Mouse (Mus musculus): Measurements from ENCODE around the gene Wfdc15a. TPM values are rescaled to one million over a fixed set of nuclear protein-coding genes. Genes with fewer than 3 reads are reported as not detected.

Wfdc15a gene
- total RNA-seq, 2 experiments from 2014 or later = not detected

Other genes with a start within 250 kb of the Wfdc15a start
- gene Ywhab, start 205.2 kb downstream of the Wfdc15a start, total RNA-seq (2021) = 10 to 100 TPM; 34.7 to 37.9 TPM
- gene Pabpc1l, start 174.7 kb downstream of the Wfdc15a start, total RNA-seq (2021) = under 1 TPM in 1 of 2 experiments, not detected in 1; 0.54 TPM
- 1 to 10 TPM; 6.1 to 9.8 TPM for gene Stk4, start 129.8 kb downstream of the Wfdc15a start, total RNA-seq (2021)
- gene Tomm34, start 129.0 kb downstream of the Wfdc15a start, total RNA-seq (2021) = 10 to 100 TPM; 10.4 to 11.4 TPM
- under 1 TPM; 0.46 to 0.67 TPM for gene Kcns1, start 29.0 kb downstream of the Wfdc15a start, total RNA-seq (2021)
- gene Wfdc5, start 17.4 kb downstream of the Wfdc15a start, total RNA-seq (2021) = under 1 TPM in 1 of 2 experiments, not detected in 1; 0.20 TPM
- gene Wfdc12, start 9.5 kb downstream of the Wfdc15a start, total RNA-seq (2021) = not detected
- gene Wfdc15b, start 21.5 kb upstream of the Wfdc15a start, total RNA-seq (2021) = not detected
- not detected for gene Svs2, start 38.3 kb upstream of the Wfdc15a start, total RNA-seq (2021)
- gene Svs3b, start 56.5 kb upstream of the Wfdc15a start, total RNA-seq (2021) = not detected
- not detected for gene Svs4, start 78.3 kb upstream of the Wfdc15a start, total RNA-seq (2021)
- not detected for gene Svs3a, start 89.1 kb upstream of the Wfdc15a start, total RNA-seq (2021)
- not detected for gene Svs6, start 116.6 kb upstream of the Wfdc15a start, total RNA-seq (2021)
- gene Svs5, start 132.6 kb upstream of the Wfdc15a start, total RNA-seq (2021) = not detected
- gene Slpi, start 189.0 kb upstream of the Wfdc15a start, total RNA-seq (2021) = 1 to 10 TPM in 1 of 2 experiments, not detected in 1; 1.1 TPM
- not detected for gene Rbpjl, start 203.0 kb upstream of the Wfdc15a start, total RNA-seq (2021)
- 1 to 10 TPM; 1.5 to 1.7 TPM for gene Matn4, start 205.0 kb upstream of the Wfdc15a start, total RNA-seq (2021)
- 10 to 100 TPM; 36.5 to 50.3 TPM for gene Sdc4, start 243.8 kb upstream of the Wfdc15a start, total RNA-seq (2021)

Measured in gastrocnemius, postnatal 36 days (tissue).